Mouse (Mus musculus): ENCODE measurements around the gene Zdhhc11. TPM values are rescaled to one million over a fixed set of nuclear protein-coding genes. Genes with fewer than 3 reads are reported as not detected.

The Zdhhc11 gene
- total RNA-seq, 2 experiments from 2014 or later, result not detected

Other genes starting within 250 kb of the Zdhhc11 start
- 1.7 and 4.3 TPM in 2 replicates for gene Slc12a7, start 230.8 kb upstream of the Zdhhc11 start, total RNA-seq (2015; ENCODE audit: low replicate concordance)
- 1.1 and 1.5 TPM in 2 replicates for gene Slc12a7, start 230.8 kb upstream of the Zdhhc11 start, total RNA-seq (2017; ENCODE audit: low replicate concordance)
- gene Nkd2, start 116.2 kb upstream of the Zdhhc11 start, total RNA-seq (2015; ENCODE audit: low replicate concordance), result not detected in 2 replicates
- gene Nkd2, start 116.2 kb upstream of the Zdhhc11 start, total RNA-seq (2017; ENCODE audit: low replicate concordance), result not detected in 2 replicates
- 15.1 and 22.0 TPM in 2 replicates for gene Trip13, start 26.1 kb upstream of the Zdhhc11 start, total RNA-seq (2015; ENCODE audit: low replicate concordance)
- 26.8 and 31.5 TPM in 2 replicates for gene Trip13, start 26.1 kb upstream of the Zdhhc11 start, total RNA-seq (2017; ENCODE audit: low replicate concordance)
- gene Brd9, start 26.0 kb upstream of the Zdhhc11 start, total RNA-seq (2015; ENCODE audit: low replicate concordance), result 45.4 and 51.1 TPM in 2 replicates
- 74.1 and 124 TPM in 2 replicates for gene Brd9, start 26.0 kb upstream of the Zdhhc11 start, total RNA-seq (2017; ENCODE audit: low replicate concordance)
- 0.36 and 0.42 TPM in 2 replicates for gene Tppp, start 45.6 kb downstream of the Zdhhc11 start, total RNA-seq (2015; ENCODE audit: low replicate concordance)
- gene Tppp, start 45.6 kb downstream of the Zdhhc11 start, total RNA-seq (2017; ENCODE audit: low replicate concordance), result 0.08 and 1.0 TPM in 2 replicates
- 17.2 and 22.7 TPM in 2 replicates for gene Cep72, start 98.4 kb downstream of the Zdhhc11 start, total RNA-seq (2015; ENCODE audit: low replicate concordance)
- 24.7 and 28.1 TPM in 2 replicates for gene Cep72, start 98.4 kb downstream of the Zdhhc11 start, total RNA-seq (2017; ENCODE audit: low replicate concordance)
- not detected in 2 replicates for gene Slc9a3, start 157.6 kb downstream of the Zdhhc11 start, total RNA-seq (2015; ENCODE audit: low replicate concordance)
- not detected in 2 replicates for gene Slc9a3, start 157.6 kb downstream of the Zdhhc11 start, total RNA-seq (2017; ENCODE audit: low replicate concordance)
- 11.5 and 30.6 TPM in 2 replicates for gene Exoc3, start 244.9 kb downstream of the Zdhhc11 start, total RNA-seq (2015; ENCODE audit: low replicate concordance)
- 25.2 and 27.9 TPM in 2 replicates for gene Exoc3, start 244.9 kb downstream of the Zdhhc11 start, total RNA-seq (2017; ENCODE audit: low replicate concordance)